Mouse (Mus musculus): ENCODE measurements around the gene Eif2a. TPM values are rescaled to one million over a fixed set of nuclear protein-coding genes. Genes with fewer than 3 reads are reported as not detected.
A peak's percentile ranks its signal among the peaks of the same experiment; 100 is the strongest.

Eif2a gene
- 13.0 and 14.1 TPM in 2 replicates for polyA plus RNA-seq (2012; rRNA removed)

DNA sequence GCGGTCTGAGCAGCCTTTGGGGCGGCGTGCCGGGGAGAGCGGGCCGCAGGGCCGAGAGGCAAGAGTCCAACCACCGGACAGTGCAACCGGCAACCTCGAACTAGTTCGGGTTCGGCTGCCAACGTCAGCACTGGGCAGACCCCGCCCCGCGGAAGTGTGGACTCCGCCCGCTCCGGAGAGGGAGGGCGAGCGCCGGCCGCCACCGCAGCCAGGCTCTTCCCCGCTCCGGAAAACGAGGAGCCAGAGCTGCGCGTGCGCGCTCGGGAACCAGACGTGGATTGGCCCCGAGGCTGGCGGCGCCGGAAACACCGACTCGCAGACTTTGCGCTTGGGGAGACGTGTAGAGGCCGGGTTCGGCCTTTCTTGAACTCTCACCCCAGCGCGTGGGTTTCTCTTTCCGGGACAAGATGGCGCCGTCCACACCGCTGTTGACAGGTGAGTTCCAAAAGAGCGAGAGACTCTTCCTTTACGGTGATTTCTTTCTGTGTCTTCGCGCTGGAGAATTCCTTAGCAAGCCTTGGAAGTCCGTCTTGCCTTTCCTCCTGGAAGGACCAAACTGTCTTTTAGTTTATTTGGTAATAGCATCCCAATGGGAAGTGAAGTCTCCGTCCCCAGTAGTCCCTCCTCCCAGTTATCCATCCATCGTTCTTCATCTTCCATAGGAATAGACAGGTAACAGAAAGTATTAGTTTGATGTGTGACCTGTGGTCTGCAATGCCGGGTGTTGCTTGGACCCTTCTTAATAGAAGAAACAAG is at the start of gene Eif2a, which contains the start of gene Serp1:
Gene Eif2a (plus strand): TSS at position 170 of the 756 bp plus-strand sequence.
Gene Serp1 (minus strand): TSS at position 241 of the 756 bp plus-strand sequence.
- peak; percentile 97 for DNase-seq
- Histone ChIP-seq H3K27me3 (ENCODE audit: control insufficient read depth, insufficient read depth, low read length) (no peaks in the 10 kb centered on the region), H3K4me3 (ENCODE audit: control insufficient read depth, insufficient read depth, low read length) (peak within 1 kb of the TSS; percentile 83), H3K4me1 (replicated peaks; ENCODE audit: control insufficient read depth, insufficient read depth, low read length) (no peaks in the 10 kb centered on the region), H3K27ac (ENCODE audit: control insufficient read depth, insufficient read depth, low read length) (peak within 1 kb of the TSS; percentile 9; the same call in 1 of the 2 replicates), H3K36me3 (ENCODE audit: control insufficient read depth, insufficient read depth, low read length) (peaks cover 6% of the 10 kb centered on the region; the same call in 1 of the 2 replicates)
- WGBS = under 1% methylated on average over 57 of the region's 57 CpGs
- TF ChIP-seq CTCF (IDR thresholded peaks at IDR 0.05; ENCODE audit: borderline replicate concordance, control insufficient read depth, extremely low read depth, insufficient read depth, low read length, poor library complexity) (peak; percentile 53), POLR2A (IDR thresholded peaks at IDR 0.05; ENCODE audit: control insufficient read depth, extremely low read depth, insufficient read depth, low read length, poor library complexity) (peak; percentile 86)

DNA sequence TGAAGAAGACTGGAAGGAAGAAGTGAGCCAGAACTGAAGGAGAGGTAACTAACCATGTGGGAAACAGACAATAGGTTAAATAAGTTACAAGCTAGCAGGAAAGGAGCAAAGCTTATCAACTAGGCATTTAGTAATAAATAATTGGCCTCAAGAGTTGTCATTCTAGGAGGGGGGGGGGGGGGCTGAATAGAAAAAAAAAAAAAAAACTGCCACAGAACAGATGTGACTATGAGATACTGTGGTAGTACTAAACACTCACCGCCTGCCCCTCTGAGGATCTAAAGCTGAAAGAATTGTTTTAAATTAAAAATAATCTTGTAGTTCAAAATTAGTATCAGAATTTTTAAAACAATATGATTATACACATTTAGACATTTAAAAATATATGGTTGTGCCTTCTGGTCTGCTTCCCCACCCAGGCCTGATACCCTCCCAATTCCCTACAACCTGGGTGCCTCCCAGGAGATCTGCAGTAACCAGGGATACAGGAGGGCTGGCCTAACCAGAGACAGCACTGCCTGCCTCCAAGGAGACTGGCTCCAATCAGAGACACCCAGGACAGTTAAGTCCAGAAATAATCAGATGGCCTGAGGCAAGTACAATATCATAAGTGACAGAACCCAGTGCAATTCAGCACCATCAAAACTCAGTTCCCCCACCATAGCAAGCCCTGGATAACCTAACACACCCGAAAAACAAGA is 46.7 kb upstream of the Eif2a start:
- WGBS = 94% methylated on average over 2 of the region's 2 CpGs
- TF ChIP-seq CTCF (IDR thresholded peaks at IDR 0.05; ENCODE audit: borderline replicate concordance, control insufficient read depth, extremely low read depth, insufficient read depth, low read length, poor library complexity) = no peak
- TF ChIP-seq POLR2A (IDR thresholded peaks at IDR 0.05; ENCODE audit: control insufficient read depth, extremely low read depth, insufficient read depth, low read length, poor library complexity) = no peak
- Histone ChIP-seq H3K36me3 (ENCODE audit: control insufficient read depth, insufficient read depth, low read length) (no peaks in the 10 kb centered on the region), H3K4me1 (replicated peaks; ENCODE audit: control insufficient read depth, insufficient read depth, low read length) (no peaks in the 10 kb centered on the region), H3K27ac (ENCODE audit: control insufficient read depth, insufficient read depth, low read length) (no peak overlapping the region), H3K27me3 (ENCODE audit: control insufficient read depth, insufficient read depth, low read length) (no peaks in the 10 kb centered on the region), H3K4me3 (ENCODE audit: control insufficient read depth, insufficient read depth, low read length) (no peak overlapping the region)
- DNase-seq = no peak

DNA sequence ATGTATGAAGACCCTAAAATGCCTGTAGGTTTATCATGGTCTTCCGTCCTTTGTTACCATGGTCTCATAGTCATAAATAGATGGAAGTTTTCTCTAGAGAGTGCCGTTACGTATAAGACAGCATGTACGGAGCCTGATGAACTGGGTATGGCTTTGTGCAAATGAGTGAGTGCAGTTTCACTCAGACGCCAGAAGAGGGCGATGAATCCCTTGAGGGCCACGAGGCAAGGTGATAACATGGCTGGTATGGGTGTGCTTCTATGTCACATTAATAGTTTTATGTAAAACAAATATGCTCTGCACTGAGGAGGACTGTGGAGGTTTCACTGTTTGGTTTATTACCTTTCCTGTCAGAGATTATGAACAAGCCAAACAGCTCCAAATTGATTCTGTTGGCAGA is 39.7 kb upstream of the Eif2a start:
- Histone ChIP-seq H3K36me3 (ENCODE audit: control insufficient read depth, insufficient read depth, low read length) (no peaks in the 10 kb centered on the region), H3K4me1 (replicated peaks; ENCODE audit: control insufficient read depth, insufficient read depth, low read length) (no peaks in the 10 kb centered on the region), H3K27ac (ENCODE audit: control insufficient read depth, insufficient read depth, low read length) (no peak overlapping the region), H3K4me3 (ENCODE audit: control insufficient read depth, insufficient read depth, low read length) (no peak overlapping the region), H3K27me3 (ENCODE audit: control insufficient read depth, insufficient read depth, low read length) (no peaks in the 10 kb centered on the region)
- TF ChIP-seq POLR2A (IDR thresholded peaks at IDR 0.05; ENCODE audit: control insufficient read depth, extremely low read depth, insufficient read depth, low read length, poor library complexity) (no peak), CTCF (IDR thresholded peaks at IDR 0.05; ENCODE audit: borderline replicate concordance, control insufficient read depth, extremely low read depth, insufficient read depth, low read length, poor library complexity) (no peak)
- peak; percentile 29 for DNase-seq
- 80% methylated on average over 7 of the region's 7 CpGs for WGBS

DNA sequence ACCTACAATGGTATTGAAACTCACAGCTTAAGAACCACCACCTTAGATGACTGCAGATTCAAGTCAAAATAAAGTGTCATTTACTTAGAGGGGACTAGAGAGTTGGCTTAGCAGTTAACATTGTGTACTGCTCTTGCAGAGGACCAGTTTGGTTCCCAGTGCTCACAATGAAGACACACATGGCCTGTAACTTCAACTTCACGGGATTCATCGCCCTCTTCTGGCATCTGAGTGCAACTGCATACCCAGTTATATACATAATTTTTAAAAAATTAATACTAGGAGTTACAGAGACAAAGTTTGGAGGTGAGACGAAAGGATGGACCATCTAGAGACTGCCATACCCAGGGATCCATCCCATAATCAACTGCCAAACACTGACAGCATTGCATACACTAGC is 38.5 kb upstream of the Eif2a start:
- Histone ChIP-seq H3K4me3 (ENCODE audit: control insufficient read depth, insufficient read depth, low read length) (no peak overlapping the region), H3K27ac (ENCODE audit: control insufficient read depth, insufficient read depth, low read length) (no peak overlapping the region), H3K27me3 (ENCODE audit: control insufficient read depth, insufficient read depth, low read length) (no peaks in the 10 kb centered on the region), H3K4me1 (replicated peaks; ENCODE audit: control insufficient read depth, insufficient read depth, low read length) (no peaks in the 10 kb centered on the region), H3K36me3 (ENCODE audit: control insufficient read depth, insufficient read depth, low read length) (no peaks in the 10 kb centered on the region)
- 91% methylated on average over 3 of the region's 3 CpGs for WGBS
- DNase-seq = no peak
- no peak for TF ChIP-seq CTCF (IDR thresholded peaks at IDR 0.05; ENCODE audit: borderline replicate concordance, control insufficient read depth, extremely low read depth, insufficient read depth, low read length, poor library complexity)
- no peak for TF ChIP-seq POLR2A (IDR thresholded peaks at IDR 0.05; ENCODE audit: control insufficient read depth, extremely low read depth, insufficient read depth, low read length, poor library complexity)

DNA sequence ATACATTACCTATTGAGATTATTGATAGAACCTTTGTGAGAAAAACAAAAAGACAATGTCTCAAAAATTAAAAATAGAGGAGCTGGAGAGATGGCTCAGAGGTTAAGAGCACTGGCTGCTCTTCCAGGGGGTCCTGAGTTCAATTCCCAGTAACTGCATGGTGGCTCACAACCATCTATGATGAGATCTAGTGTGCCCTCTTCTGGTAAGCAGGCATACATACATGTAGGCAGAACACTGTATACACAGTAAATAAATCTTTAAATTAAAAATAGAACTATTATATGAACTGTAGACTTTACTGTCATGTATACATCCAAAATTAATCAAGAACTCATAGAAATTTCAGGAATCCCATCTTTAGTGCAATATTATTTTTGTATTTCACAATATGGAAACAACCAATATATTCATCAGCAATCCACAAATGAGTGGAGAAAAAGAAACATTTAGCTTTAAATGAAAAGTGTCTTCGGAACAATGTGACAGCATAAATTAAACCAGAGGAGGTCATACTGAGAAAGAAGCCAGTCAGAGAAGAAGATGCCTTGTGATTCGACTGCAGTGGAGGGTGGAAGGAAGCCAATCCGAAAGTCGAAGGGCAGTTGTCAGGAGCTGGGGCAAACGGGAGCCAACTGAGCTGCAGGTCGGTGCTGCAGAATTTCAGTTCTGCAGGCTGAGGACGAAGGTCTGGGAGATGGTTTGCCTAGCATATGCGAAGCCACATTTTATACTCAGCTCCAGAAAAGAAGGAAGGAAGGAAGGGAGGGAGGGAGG is 37.4 kb upstream of the Eif2a start:
- no peaks in the 10 kb centered on the region for H3K27me3 ChIP-seq (ENCODE audit: control insufficient read depth, insufficient read depth, low read length)
- TF ChIP-seq CTCF (IDR thresholded peaks at IDR 0.05; ENCODE audit: borderline replicate concordance, control insufficient read depth, extremely low read depth, insufficient read depth, low read length, poor library complexity) (no peak), POLR2A (IDR thresholded peaks at IDR 0.05; ENCODE audit: control insufficient read depth, extremely low read depth, insufficient read depth, low read length, poor library complexity) (no peak)
- H3K36me3 ChIP-seq (ENCODE audit: control insufficient read depth, insufficient read depth, low read length) = no peaks in the 10 kb centered on the region
- H3K4me3 ChIP-seq (ENCODE audit: control insufficient read depth, insufficient read depth, low read length) = no peak overlapping the region
- DNase-seq = no peak
- no peaks in the 10 kb centered on the region for H3K4me1 ChIP-seq (replicated peaks; ENCODE audit: control insufficient read depth, insufficient read depth, low read length)
- 34% methylated on average over 8 of the region's 8 CpGs for WGBS
- H3K27ac ChIP-seq (ENCODE audit: control insufficient read depth, insufficient read depth, low read length) = no peak overlapping the region

DNA sequence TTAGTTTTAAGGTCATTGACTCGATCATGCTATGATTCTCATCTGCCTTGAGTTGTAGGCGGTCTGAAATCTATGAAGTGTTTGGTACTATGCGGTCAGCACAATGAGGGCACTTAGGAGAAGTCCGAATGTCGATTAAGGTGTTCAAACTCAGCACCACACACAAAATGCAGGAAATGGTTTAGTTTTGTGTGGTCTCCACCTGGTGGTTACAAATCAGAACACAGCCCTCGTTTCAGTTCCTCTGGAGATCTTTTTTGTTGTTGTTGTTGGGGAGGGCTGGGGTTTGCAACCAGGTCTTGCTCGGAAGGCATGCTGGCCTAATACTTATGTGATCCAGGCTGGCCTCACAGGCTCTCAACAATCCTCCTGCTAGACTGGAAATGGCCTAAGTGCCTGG is 34.8 kb upstream of the Eif2a start:
- no peak overlapping the region for H3K27ac ChIP-seq (ENCODE audit: control insufficient read depth, insufficient read depth, low read length)
- peak; percentile 36 for DNase-seq
- H3K4me3 ChIP-seq (ENCODE audit: control insufficient read depth, insufficient read depth, low read length) = no peak overlapping the region
- H3K27me3 ChIP-seq (ENCODE audit: control insufficient read depth, insufficient read depth, low read length) = no peaks in the 10 kb centered on the region
- H3K4me1 ChIP-seq (replicated peaks; ENCODE audit: control insufficient read depth, insufficient read depth, low read length) = no peaks in the 10 kb centered on the region
- WGBS = 58% methylated on average over 7 of the region's 7 CpGs
- TF ChIP-seq POLR2A (IDR thresholded peaks at IDR 0.05; ENCODE audit: control insufficient read depth, extremely low read depth, insufficient read depth, low read length, poor library complexity) (no peak), CTCF (IDR thresholded peaks at IDR 0.05; ENCODE audit: borderline replicate concordance, control insufficient read depth, extremely low read depth, insufficient read depth, low read length, poor library complexity) (no peak)
- H3K36me3 ChIP-seq (ENCODE audit: control insufficient read depth, insufficient read depth, low read length) = no peaks in the 10 kb centered on the region
